Mouse (Mus musculus): Measurements from ENCODE around the gene Gm2431. TPM values are rescaled to one million over a fixed set of nuclear protein-coding genes. Genes with fewer than 3 reads are reported as not detected.
"Not testable (repeated sequence)": the region's sequence is repeated elsewhere in the genome, so short reads cannot be mapped to it uniquely, and the experiment has no call there.

Gm2431 gene
- not detected in 2 replicates for polyA plus RNA-seq (2016; fragmentation: Nextera tagmentation; extraction: Ambion mirVana)

DNA sequence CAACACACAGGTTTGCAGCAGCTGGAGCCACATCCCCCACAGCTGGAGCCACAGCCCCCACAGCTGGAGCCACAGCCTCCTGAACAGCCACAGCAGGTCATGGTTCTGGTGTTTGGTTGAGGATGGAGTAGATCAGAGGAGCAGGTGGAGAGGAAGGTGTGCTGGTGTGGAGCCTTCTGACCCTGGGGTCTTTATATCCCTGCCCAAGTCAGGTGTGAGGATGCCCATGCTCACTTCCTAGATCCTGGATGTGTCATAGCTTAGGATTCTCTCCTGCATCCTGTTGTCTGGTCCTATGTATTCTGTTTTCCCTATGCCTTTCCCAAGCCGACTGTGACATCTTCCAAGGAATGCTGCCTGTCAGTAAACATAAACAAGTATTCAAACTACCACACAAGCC is at the start of gene Gm2431:
TSS of gene Gm2431 (minus strand) at position 101 of the 400 bp plus-strand sequence.
- 49% methylated on average over 1 of the region's 1 CpGs for WGBS
- not testable (repeated sequence) for DNase-seq (ENCODE audit: low spot score); H3K4me3 ChIP-seq; H3K4me1 ChIP-seq; H3K36me3 ChIP-seq (replicated peaks); H3K9me3 ChIP-seq; H3K27me3 ChIP-seq (replicated peaks; ENCODE audit: low read depth, poor library complexity, severe bottlenecking); H3K27ac ChIP-seq (replicated peaks)

DNA sequence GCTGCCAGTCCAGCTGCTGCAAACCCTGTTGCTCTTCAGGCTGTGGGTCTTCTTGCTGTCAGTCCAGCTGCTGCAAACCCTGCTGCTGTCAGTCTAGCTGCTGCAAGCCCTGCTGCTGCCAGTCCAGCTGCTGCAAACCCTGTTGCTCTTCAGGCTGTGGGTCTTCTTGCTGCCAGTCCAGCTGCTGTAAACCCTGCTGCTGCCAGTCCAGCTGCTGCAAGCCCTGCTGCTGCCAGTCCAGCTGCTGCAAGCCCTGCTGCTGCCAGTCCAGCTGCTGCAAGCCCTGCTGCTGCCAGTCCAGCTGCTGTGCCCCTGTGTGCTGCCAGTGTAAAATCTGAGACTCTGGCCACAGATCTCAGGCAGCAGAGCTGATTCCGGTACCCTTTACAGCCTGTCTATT is 45.8 kb upstream of the Gm2431 start:
- not testable (repeated sequence) for H3K27ac ChIP-seq (replicated peaks); H3K9me3 ChIP-seq; H3K4me1 ChIP-seq; H3K4me3 ChIP-seq; DNase-seq (ENCODE audit: low spot score); H3K36me3 ChIP-seq (replicated peaks)
- WGBS, result 86% methylated on average over 1 of the region's 1 CpGs
- peaks cover 17% of the 10 kb centered on the region for H3K27me3 ChIP-seq (replicated peaks; ENCODE audit: low read depth, poor library complexity, severe bottlenecking)

DNA sequence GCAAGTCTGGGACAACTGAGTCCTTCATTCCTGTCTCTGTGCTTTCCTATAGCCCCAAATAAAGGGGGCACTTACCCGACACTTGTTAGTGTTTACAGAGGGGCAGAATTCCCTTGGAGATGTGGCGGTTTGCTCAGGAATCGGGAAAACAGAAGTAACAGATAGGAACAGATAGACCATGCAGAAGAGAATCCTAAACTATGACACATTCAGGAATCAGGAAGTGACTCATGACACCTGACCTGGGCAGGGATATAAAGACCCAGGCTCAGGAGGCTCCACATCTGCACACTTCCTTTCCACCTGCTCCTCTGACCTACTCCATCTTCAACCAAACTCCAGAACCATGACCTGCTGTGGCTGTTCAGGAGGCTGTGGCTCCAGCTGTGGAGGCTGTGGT is 45.1 kb upstream of the Gm2431 start, which contains the start of gene Krtap5-4:
TSS of gene Krtap5-4 (plus strand) at position 301 of the 400 bp plus-strand sequence.
- no peak for DNase-seq (ENCODE audit: low spot score)
- Histone ChIP-seq H3K36me3 (replicated peaks) (no peaks in the 10 kb centered on the region), H3K9me3 (no peaks in the 10 kb centered on the region), H3K4me1 (0 out of 2 replicates have a peak, but pooled peaks cover 8% of the 10 kb centered on the region), H3K4me3 (no peak within 1 kb of the TSS), H3K27ac (replicated peaks) (no peak within 1 kb of the TSS; the same call in 1 of the 2 replicates), H3K27me3 (replicated peaks; ENCODE audit: low read depth, poor library complexity, severe bottlenecking) (peaks cover 17% of the 10 kb centered on the region)
- WGBS, result 68% methylated on average over 3 of the region's 3 CpGs

DNA sequence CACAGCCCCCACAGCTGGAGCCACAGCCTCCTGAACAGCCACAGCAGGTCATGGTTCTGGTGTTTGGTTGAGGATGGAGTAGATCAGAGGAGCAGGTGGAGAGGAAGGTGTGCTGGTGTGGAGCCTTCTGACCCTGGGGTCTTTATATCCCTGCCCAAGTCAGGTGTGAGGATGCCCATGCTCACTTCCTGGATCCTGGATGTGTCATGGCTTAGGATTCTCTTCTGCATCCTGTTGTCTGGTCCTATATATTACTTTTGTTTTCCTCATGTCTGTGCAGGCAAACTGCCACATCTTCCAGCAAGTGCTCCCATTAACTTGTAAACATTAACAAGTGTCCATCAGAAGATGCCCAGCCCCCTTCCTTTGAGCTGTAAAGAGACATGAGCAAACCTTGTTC is 38.9 kb upstream of the Gm2431 start, which contains the start of gene Krtap5-1:
TSS of gene Krtap5-1 (minus strand) at position 101 of the 400 bp plus-strand sequence.
- DNase-seq (ENCODE audit: low spot score); H3K27ac ChIP-seq (replicated peaks): not testable (repeated sequence)

DNA sequence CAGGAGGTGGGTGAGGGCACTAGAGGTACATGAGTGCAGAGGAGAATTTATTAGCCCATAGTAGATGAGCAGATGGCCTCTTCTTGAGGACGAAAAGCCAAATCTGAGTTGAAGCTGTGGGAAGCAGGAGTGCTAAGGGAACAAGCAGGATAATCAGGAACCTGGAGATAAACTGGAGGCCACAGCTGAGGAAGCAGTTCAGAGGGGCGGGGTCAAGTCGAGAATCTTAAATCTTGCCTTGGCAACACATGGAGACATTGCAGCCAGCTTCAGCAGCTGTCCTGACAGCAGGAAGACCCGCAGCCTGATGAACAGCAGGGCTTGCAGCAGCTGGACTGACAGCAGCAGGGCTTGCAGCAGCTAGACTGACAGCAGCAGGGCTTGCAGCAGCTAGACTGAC is 38.0 kb upstream of the Gm2431 start:
- not testable (repeated sequence) for H3K4me1 ChIP-seq; DNase-seq (ENCODE audit: low spot score); H3K27ac ChIP-seq (replicated peaks); H3K36me3 ChIP-seq (replicated peaks); H3K9me3 ChIP-seq; H3K4me3 ChIP-seq
- WGBS, result 40% methylated on average over 4 of the region's 4 CpGs
- H3K27me3 ChIP-seq (replicated peaks; ENCODE audit: low read depth, poor library complexity, severe bottlenecking), result peaks cover 11% of the 10 kb centered on the region

More for the DNA sequence above, 38.9 kb upstream of the Gm2431 start, which contains the start of gene Krtap5-1:
- not testable (repeated sequence) for H3K4me1 ChIP-seq; H3K4me3 ChIP-seq; H3K36me3 ChIP-seq (replicated peaks); H3K9me3 ChIP-seq
- H3K27me3 ChIP-seq (replicated peaks; ENCODE audit: low read depth, poor library complexity, severe bottlenecking), result peaks cover 11% of the 10 kb centered on the region

DNA sequence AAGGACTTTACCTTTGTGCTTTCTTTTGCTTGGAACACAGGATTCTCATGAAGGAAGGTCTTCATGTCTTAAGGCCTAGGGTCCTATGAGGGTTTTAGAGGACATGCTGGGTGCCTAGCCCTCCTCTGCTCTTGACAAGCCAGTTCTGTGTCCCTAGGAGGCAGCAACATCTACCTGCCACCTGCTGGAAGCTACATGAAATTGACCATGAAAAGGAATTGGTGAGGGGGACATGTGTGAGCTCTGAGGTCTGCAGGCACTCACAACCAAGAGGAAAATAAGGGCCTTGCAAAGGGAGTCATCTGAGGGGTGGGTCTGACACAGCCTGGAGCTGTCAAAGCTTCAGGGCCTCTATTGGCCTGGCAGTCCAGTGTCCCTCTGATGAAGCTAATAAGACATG is 37.3 kb upstream of the Gm2431 start:
- DNase-seq (ENCODE audit: low spot score), result no peak
- Histone ChIP-seq H3K27ac (replicated peaks) (no peak overlapping the region), H3K4me1 (peaks cover 6% of the 10 kb centered on the region; the same call in 1 of the 2 replicates), H3K4me3 (no peak overlapping the region), H3K9me3 (no peaks in the 10 kb centered on the region), H3K36me3 (replicated peaks) (no peaks in the 10 kb centered on the region), H3K27me3 (replicated peaks; ENCODE audit: low read depth, poor library complexity, severe bottlenecking) (peaks cover 8% of the 10 kb centered on the region)

DNA sequence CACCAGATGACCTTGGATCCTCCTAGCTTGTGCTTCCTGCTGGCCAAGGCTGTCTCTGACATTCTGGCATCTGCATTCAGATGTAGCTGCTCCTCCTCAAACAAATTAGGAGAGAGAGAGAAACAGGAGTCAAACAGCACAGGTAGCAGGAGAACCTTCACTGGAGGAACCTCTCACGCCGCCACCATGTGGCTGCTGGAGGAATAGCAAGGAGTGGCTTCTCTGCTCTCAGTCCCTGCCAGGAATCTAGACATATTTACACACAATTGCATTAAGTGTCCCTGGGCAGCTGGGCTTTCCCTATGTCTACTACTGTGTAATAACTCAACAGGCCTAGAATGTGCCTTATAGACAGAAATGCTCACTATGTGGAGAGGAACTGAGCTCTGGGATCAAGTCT is 35.7 kb upstream of the Gm2431 start:
- WGBS, result 0% methylated on average over 2 of the region's 2 CpGs
- not testable (repeated sequence) for H3K4me1 ChIP-seq; H3K36me3 ChIP-seq (replicated peaks); H3K27me3 ChIP-seq (replicated peaks; ENCODE audit: low read depth, poor library complexity, severe bottlenecking); H3K4me3 ChIP-seq; H3K27ac ChIP-seq (replicated peaks); H3K9me3 ChIP-seq
- DNase-seq (ENCODE audit: low spot score), result peak; percentile 48

DNA sequence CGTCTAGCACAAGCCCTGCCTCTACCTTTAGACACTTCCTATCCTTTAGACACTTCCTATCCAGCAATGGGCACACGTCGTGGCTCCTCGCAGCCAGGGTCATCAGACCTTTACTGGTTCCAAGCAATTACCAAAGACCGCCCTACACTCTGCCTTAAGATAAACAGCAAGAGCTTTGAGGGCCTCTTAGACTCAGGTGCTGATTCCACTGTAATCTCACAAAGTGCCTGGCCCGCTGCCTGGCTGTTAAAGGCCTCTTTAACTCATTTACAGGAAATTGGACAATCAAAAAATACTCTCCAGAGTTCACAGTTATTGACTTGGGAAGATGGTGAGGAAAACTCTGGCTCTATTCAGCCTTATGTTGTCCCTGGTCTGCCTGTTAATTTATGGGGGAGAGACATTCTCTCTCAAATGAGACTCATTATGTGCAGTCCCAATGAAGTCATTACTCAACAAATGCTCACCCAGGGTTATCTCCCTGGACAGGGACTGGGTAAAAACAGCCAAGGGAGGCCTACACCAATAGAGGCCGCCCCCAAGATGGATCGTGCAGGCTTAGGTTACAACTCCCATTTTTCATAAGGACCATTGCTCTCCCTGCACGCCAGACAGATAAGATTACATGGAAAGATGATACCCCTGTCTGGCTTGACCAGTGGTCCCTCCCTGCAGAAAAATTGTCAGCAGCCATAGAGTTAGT is 27.9 kb upstream of the Gm2431 start:
- WGBS, result 74% methylated on average over 9 of the region's 9 CpGs
- Histone ChIP-seq H3K4me1 (peaks cover 23% of the 10 kb centered on the region), H3K27me3 (replicated peaks; ENCODE audit: low read depth, poor library complexity, severe bottlenecking) (peaks cover 23% of the 10 kb centered on the region)
- not testable (repeated sequence) for H3K36me3 ChIP-seq (replicated peaks); H3K27ac ChIP-seq (replicated peaks); H3K4me3 ChIP-seq; DNase-seq (ENCODE audit: low spot score); H3K9me3 ChIP-seq

DNA sequence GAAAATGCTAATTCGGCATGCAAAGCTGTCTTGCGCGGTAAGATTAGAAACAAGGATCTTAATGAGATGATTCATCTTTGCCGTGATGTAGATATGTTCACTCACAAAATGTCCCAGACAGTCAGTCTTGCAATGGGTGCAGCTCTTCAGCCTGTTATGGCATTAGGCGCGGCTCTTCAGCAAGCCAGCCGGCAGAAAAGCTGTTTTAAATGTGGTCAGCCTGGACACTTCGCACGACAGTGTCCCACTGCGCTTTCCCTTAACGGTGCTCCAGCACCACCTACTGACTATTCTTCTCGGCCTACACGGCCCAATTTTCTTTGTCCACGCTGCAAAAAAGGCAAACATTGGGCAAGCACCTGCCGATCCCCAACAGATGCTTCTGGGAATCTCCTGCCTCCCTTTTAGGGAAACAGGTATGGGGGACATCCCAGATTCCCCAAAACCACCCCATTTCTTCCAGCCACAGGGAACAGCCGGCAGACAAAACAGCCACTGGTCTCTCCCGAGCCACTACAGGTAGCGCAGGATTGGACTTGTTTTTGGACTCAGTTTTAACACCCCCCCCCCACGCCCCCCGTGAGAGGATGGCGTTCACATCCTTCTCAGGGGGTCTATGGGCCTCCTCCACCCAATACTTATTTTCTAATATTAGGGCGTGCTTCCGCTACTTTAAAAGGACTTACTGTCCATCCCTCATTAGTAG is 27.1 kb upstream of the Gm2431 start:
- peak; percentile 55 for DNase-seq (ENCODE audit: low spot score)

DNA sequence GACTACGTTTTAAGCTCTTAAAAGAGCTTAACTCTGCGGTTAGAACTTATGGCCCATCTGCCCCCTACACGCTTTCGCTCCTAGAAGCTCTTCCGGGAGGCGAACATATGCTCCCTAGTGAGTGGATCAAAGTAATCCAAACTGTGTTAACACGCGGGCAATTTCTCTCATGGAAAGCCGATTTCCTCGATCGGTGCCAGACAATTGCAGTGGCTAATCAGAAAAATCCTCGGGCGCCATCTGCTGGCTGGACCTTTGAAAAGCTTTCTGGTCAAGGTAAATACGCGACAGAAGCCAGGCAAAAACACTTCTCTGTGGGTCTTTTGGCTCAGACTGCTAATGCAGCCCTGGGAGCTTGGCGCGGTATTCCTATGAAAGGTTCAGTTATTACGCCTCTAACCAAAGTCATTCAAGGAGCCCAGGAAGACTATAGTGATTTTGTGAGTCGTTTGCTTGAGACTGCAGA is 26.5 kb upstream of the Gm2431 start:
- Histone ChIP-seq H3K36me3 (replicated peaks) (no peaks in the 10 kb centered on the region), H3K4me3 (peak overlapping the region; percentile 68), H3K9me3 (no peaks in the 10 kb centered on the region), H3K4me1 (peaks cover 23% of the 10 kb centered on the region), H3K27ac (replicated peaks) (peak overlapping the region; percentile 89), H3K27me3 (replicated peaks; ENCODE audit: low read depth, poor library complexity, severe bottlenecking) (peaks cover 23% of the 10 kb centered on the region)
- WGBS, result under 1% methylated on average over 19 of the region's 19 CpGs
- peak; percentile 94 for DNase-seq (ENCODE audit: low spot score)

More for the DNA sequence above, 27.1 kb upstream of the Gm2431 start:
- peak overlapping the region; percentile 89 for H3K27ac ChIP-seq (replicated peaks)
- H3K4me3 ChIP-seq, result peak overlapping the region; percentile 68
- WGBS, result 25% methylated on average over 23 of the region's 23 CpGs
- H3K36me3 ChIP-seq (replicated peaks), result no peaks in the 10 kb centered on the region
- H3K27me3 ChIP-seq (replicated peaks; ENCODE audit: low read depth, poor library complexity, severe bottlenecking), result peaks cover 23% of the 10 kb centered on the region
- peaks cover 23% of the 10 kb centered on the region for H3K4me1 ChIP-seq
- H3K9me3 ChIP-seq, result no peaks in the 10 kb centered on the region

DNA sequence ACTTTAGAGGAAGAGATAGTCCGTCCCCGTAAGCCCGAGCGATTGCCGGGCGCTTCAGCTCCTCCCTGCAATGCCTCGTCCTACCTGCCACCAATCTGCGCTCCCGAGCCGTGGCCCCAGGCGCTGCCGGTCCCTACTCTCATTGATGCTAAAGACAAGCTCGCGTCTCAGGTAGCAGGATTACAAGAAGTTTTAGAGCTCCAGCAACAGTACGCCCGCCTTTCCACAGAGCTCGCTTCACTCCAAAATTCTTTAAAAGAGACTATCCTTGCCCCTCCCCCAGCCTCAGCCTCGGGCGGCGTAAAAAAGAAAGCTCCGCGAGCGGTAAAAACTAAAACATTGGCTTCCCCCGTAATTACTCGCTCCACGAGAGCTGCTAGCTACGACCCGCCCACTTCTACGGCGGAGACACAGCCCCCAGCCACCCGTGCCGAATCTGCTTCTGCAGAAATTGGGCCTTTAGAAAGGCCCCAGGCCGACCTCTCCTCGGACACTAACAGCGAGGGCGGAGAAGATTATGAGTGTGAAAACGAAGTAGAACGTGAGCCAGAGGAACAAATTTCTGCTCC is 26.0 kb upstream of the Gm2431 start:
- Histone ChIP-seq H3K36me3 (replicated peaks) (no peaks in the 10 kb centered on the region), H3K4me3 (peak overlapping the region; percentile 68), H3K9me3 (no peaks in the 10 kb centered on the region), H3K27me3 (replicated peaks; ENCODE audit: low read depth, poor library complexity, severe bottlenecking) (peaks cover 23% of the 10 kb centered on the region), H3K27ac (replicated peaks) (peak overlapping the region; percentile 89), H3K4me1 (peaks cover 23% of the 10 kb centered on the region)
- peak; percentile 86 for DNase-seq (ENCODE audit: low spot score)
- WGBS, result under 1% methylated on average over 38 of the region's 38 CpGs

DNA sequence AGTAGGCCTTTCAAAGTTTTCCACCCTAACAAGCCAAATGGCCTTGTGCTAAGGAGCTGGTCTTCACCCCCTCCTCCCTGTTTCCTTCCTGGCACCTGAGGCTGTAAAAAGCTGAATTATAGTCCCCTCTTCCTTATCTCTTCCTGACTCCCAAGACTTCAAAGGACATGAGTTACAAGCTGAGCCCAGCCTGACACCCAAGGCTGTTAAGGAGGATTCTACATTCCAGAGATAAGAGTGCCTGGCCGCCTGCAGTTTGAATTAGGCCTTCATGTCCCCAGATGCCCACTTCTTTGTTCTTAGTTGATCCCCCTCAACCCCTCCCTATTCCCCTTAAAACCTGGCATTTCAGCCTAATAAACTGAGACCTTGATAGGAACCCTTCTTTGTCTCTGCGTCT is 24.7 kb upstream of the Gm2431 start:
- Histone ChIP-seq H3K27me3 (replicated peaks; ENCODE audit: low read depth, poor library complexity, severe bottlenecking) (peaks cover 23% of the 10 kb centered on the region), H3K4me3 (peak overlapping the region; percentile 68; the same call in 1 of the 2 replicates), H3K4me1 (peaks cover 23% of the 10 kb centered on the region)
- not testable (repeated sequence) for H3K9me3 ChIP-seq; H3K36me3 ChIP-seq (replicated peaks); H3K27ac ChIP-seq (replicated peaks); DNase-seq (ENCODE audit: low spot score)
- 18% methylated on average over 2 of the region's 2 CpGs for WGBS
